ENCODE assay signal across 8 mouse cellular contexts in the genomic region with DNA sequence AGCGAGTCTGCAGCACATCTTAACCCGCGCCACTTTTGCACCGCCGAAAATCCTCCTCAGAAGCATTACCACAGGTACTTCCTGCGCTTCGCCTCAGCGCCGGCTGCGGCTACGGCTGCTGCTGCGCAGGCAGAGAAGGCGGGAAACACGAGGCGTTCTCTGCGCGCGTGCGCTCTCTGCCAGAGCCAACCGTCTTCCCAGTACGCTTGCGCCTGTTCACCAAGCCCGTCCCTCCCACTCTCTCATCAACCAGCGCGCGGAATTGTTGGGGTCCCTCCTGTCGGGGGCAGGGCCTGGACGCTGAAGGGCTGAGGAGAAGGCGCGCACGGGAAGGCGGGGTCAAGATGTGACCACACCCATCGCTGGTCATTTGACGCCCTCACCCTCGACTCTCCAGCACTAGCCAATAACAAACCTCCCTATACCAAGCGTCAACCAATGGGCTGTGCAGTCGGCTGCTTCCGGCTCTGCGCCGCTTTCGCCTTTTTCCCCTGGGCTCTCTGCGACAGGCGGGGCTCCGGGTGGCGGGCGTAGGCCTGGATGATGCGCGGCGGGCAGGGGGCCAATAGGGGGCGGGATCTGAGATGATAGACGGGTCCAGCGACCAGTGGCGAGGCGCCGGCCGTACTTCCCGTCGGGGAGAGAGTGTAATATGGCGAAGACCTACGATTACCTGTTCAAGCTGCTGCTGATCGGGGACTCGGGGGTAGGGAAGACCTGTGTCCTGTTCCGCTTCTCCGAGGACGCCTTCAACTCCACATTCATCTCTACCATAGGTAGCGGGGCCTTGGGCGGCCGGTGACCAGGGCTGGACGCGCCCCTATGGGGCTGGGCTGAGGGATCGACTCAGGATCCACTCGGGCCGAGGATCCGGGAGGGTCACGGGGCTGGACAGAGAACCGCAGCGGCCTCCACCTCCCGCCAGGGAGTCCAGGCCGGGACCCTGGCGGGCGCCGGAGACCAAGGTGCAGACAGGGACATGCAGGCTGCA. TPM values are rescaled to one million over a fixed set of nuclear protein-coding genes. Genes with fewer than 3 reads are reported as not detected.
A peak's percentile ranks its signal among the peaks of the same experiment; 100 is the strongest.
DNase-seq lines count a peak whose midpoint lies in the region; ATAC-seq lines count a peak whose summit lies in the region.

A gene (plus strand): TSS at position 494 of the 991 bp plus-strand sequence.

- ATAC-seq in intestine, embryonic 14.5 days (replicated peaks; ENCODE audit: low FRiP score, low TSS enrichment, low read depth), result peak; percentile 99

- H3K4me3 ChIP-seq in intestine, embryonic 14.5 days (ENCODE audit: low read depth, low read length), result peak within 1 kb of the TSS; percentile 87

- peaks cover 9% of the 10 kb centered on the region for H3K36me3 ChIP-seq in intestine, embryonic 14.5 days (ENCODE audit: control insufficient read depth, insufficient read depth, low read length)

- H3K4me1 ChIP-seq in intestine, embryonic 14.5 days (replicated peaks; ENCODE audit: control insufficient read depth, insufficient read depth, low read length), result peaks cover 16% of the 10 kb centered on the region

- peak within 1 kb of the TSS; percentile 78 for H3K4me2 ChIP-seq in intestine, embryonic 14.5 days (ENCODE audit: low read length)

- H3K9ac ChIP-seq in intestine, embryonic 14.5 days (ENCODE audit: low read length), result peak within 1 kb of the TSS; percentile 83

- peak within 1 kb of the TSS; percentile 55 for H3K27ac ChIP-seq in intestine, embryonic 14.5 days (ENCODE audit: low read depth)

- H3K9me3 ChIP-seq in intestine, embryonic 14.5 days (ENCODE audit: control insufficient read depth, low read length), result no peaks in the 10 kb centered on the region

- under 1% methylated on average over 81 of the region's 82 CpGs for WGBS in intestine, embryonic 14.5 days

- peak; percentile 100 for DNase-seq in adrenal gland, adult 18-20 months (ENCODE audit: low spot score in 2 of 2)
- DNase-seq in embryo, embryonic 11 days, result peak; percentile 100
- peak; percentile 100 for DNase-seq in gastrocnemius, postnatal 25 days
- DNase-seq in intestine, embryonic 14.5 days (ENCODE audit: low spot score), result peak; percentile 100
- peak; percentile 100 for DNase-seq in left cerebral cortex, postnatal 14 days (ENCODE audit: low spot score in 2 of 2)
- DNase-seq in mesoderm, embryonic 11.5 days (ENCODE audit: low read depth, low spot score), result peak; percentile 99
- peak; percentile 99 to 100 for DNase-seq in right cerebral cortex, postnatal 36 days (ENCODE audit: low spot score in 2 of 2)
- peak; percentile 100 for DNase-seq in yolk sac, embryonic 10.5 days (ENCODE audit: low spot score)

- no peaks in the 10 kb centered on the region for H3K27me3 ChIP-seq in intestine, embryonic 14.5 days (replicated peaks; ENCODE audit: control insufficient read depth, insufficient read depth, low read length)

- intact Hi-C loops in left cerebral cortex, postnatal 14 days (cut with DNase I), result no loop called here

RNA-seq across cellular contexts. Expression of the gene that starts here (rescaled TPM):
- 10 to 100 TPM; 51.2 to 69.1 TPM for total RNA-seq in adrenal gland, adult 18-20 months (2021)
- total RNA-seq in gastrocnemius, postnatal 25 days (2021), result 10 to 100 TPM in 1 of 2 experiments, 1 to 10 TPM in 1; 9.7 to 11.4 TPM
- polyA plus RNA-seq in intestine, embryonic 14.5 days (2014; fragmentation: Nextera tagmentation; extraction: Ambion mirVana), result 104 and 105 TPM in 2 replicates
- total RNA-seq in left cerebral cortex, postnatal 14 days (2021), result 10 to 100 TPM; 38.4 to 46.3 TPM

Comparison
In these comparisons a context has a peak if more than half of its experiments do, and no peak if none do; other contexts are left out.
1. Peak in every context shown above with its lines: DNase-seq, ATAC-seq, H3K4me3 ChIP-seq and H3K27ac ChIP-seq.